In the genomic region with DNA sequence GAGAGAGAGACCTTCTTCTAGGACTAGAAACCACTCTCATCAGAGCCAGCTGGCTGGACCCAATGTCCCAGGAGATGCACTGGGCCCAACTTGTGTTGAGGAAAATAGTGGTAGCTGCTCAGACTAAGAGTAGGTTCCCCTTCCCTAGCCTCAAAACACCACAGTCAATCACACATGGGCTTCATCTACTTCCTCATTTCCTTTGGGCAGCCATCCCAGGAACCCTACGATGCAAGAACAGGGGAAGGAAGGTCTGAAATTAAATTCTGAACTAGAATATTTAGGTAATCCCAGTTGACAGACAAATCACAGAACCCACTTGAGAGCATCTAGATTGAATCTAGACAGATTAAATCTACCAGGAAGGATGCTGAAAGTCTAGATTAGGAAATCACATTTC, we compare ENCODE assay signal across 1 mouse cellular context.
TF ChIP-seq lines count a peak whose summit lies in the region.

No protein-coding gene starts in this region.

TF ChIP-seq in MEL, 35 proteins besides CTCF, POLR2A, EP300 and RAD21 (continued from another document):
- no peak for TF ChIP-seq MEF2A (IDR thresholded peaks at IDR 0.05; ENCODE audit: extremely low read depth, insufficient replicate concordance, low read depth, low read length, poor library complexity, severe bottlenecking)
- no peak for TF ChIP-seq GATA1 (IDR thresholded peaks at IDR 0.05; ENCODE audit: low read depth, low read length)
- peak; percentile 62; the same call in 1 of the 2 replicates for TF ChIP-seq ELF1 (IDR thresholded peaks at IDR 0.05; ENCODE audit: low read depth, low read length)
- TF ChIP-seq JUND (IDR thresholded peaks at IDR 0.05; ENCODE audit: low read depth, low read length), result no peak
- peak; percentile 33; the same call in 1 of the 2 replicates for TF ChIP-seq MXI1 (IDR thresholded peaks at IDR 0.05; ENCODE audit: low read depth, low read length)
- TF ChIP-seq HCFC1 (IDR thresholded peaks at IDR 0.05; ENCODE audit: low read depth, low read length), result no peak
- no peak for TF ChIP-seq NELFE (IDR thresholded peaks at IDR 0.05; ENCODE audit: low read depth, low read length)
- TF ChIP-seq POLR2AphosphoS2 (IDR thresholded peaks at IDR 0.05; ENCODE audit: low read length), result no peak
- TF ChIP-seq ZKSCAN1 (IDR thresholded peaks at IDR 0.05; ENCODE audit: low read depth, low read length), result no peak
- 0 out of 2 replicates have a peak, but pooled peaks have one; percentile 13 for TF ChIP-seq USF1 (IDR thresholded peaks at IDR 0.05; ENCODE audit: low read depth, low read length)
- TF ChIP-seq MAX (IDR thresholded peaks at IDR 0.05; ENCODE audit: low read length), result no peak
- no peak for TF ChIP-seq KAT2A (conservative IDR thresholded peaks at IDR 0.05; ENCODE audit: low read depth, low read length)
- TF ChIP-seq TCF12 (IDR thresholded peaks at IDR 0.05; ENCODE audit: low read depth, low read length), result no peak
- TF ChIP-seq SMC3 (IDR thresholded peaks at IDR 0.05; ENCODE audit: low read depth, low read length), result 0 out of 2 replicates have a peak, but pooled peaks have one; percentile 12
